Mouse (Mus musculus) thymus, adult 2 months (tissue): ENCODE measurements at regions not wholly inside any gene's neighbourhood (a gene's known extent, or its start where the extent isn't known, plus 50 kb on each side); places are given as distances from the start of the nearest gene placed in this dataset.

ENCODE experiments used
- CTCF ChIP-seq: fragments of 200-500 bp; IDR thresholded peaks from 2 replicates; pipeline ENCODE4 v1.5.1; 2012; ENCODE audit warnings: mild to moderate bottlenecking, control low read depth, low read length, moderate library complexity, borderline replicate concordance; ENCODE audit not compliant: control insufficient read depth, poor library complexity, insufficient read depth; ENCODE audit errors: extremely low read depth
- POLR2A ChIP-seq: fragments of 200-500 bp; IDR thresholded peaks from 2 replicates; pipeline ENCODE4 v1.6.1; 2012; ENCODE audit warnings: mild to moderate bottlenecking, low read length, control low read depth, moderate library complexity; ENCODE audit not compliant: control insufficient read depth, poor library complexity, insufficient read depth; ENCODE audit errors: extremely low read depth

GRCm38 (mm10) chr13:84753751-84754500 is 435.3 kb upstream of the Ccnh start:
- TF ChIP-seq POLR2A (no peak), CTCF (no peak)
